Mouse (Mus musculus) hindbrain, embryonic 16.5 days (tissue): ENCODE results near the gene Tax1bp1. TPM values are rescaled to one million over a fixed set of nuclear protein-coding genes. Genes with fewer than 3 reads are reported as not detected.

Source experiments
- ATAC-seq: fragments of 200-750 bp; cut with Nextera tagmentation; 2 replicates; pipeline ENCODE4 v1.8.0; 2017; ENCODE audit warnings: moderate TSS enrichment, moderate library complexity
- H3K27ac ChIP-seq: fragments of 300-500 bp; sonication (generic); 2 replicates; pipeline ENCODE4 v1.5.1; 2014; ENCODE audit warnings: low read depth, mild to moderate bottlenecking, control low read depth, low read length, moderate library complexity
- H3K27me3 ChIP-seq: fragments of 300-500 bp; sonication (generic); replicated peaks from 2 replicates; pipeline ENCODE4 v1.6.1; 2014; ENCODE audit warnings: low read length; ENCODE audit not compliant: control insufficient read depth, insufficient read depth
- H3K36me3 ChIP-seq: fragments of 300-500 bp; sonication (generic); 2 replicates; pipeline ENCODE4 v1.6.1; 2014; ENCODE audit warnings: mild to moderate bottlenecking, low read length, moderate library complexity, mixed read lengths; ENCODE audit not compliant: control insufficient read depth, insufficient read depth
- H3K4me1 ChIP-seq: fragments of 300-500 bp; sonication (generic); 2 replicates; pipeline ENCODE4 v1.6.1; 2014; ENCODE audit warnings: low read depth, low read length; ENCODE audit not compliant: control insufficient read depth, insufficient read depth
- H3K4me2 ChIP-seq: fragments of 300-500 bp; sonication (generic); 2 replicates; pipeline ENCODE4 v1.6.1; 2014; ENCODE audit warnings: mild to moderate bottlenecking, low read length, control low read depth, moderate library complexity
- H3K4me3 ChIP-seq: fragments of 300-500 bp; sonication (generic); 2 replicates; pipeline ENCODE4 v1.5.1; 2014; ENCODE audit warnings: mild to moderate bottlenecking, low read length, control low read depth, moderate library complexity
- H3K9ac ChIP-seq: fragments of 300-500 bp; sonication (generic); 2 replicates; pipeline ENCODE4 v1.6.1; 2014; ENCODE audit warnings: low read depth, mild to moderate bottlenecking, control low read depth, low read length, moderate library complexity
- H3K9me3 ChIP-seq: fragments of 300-500 bp; sonication (generic); 2 replicates; pipeline ENCODE4 v1.6.1; 2014; ENCODE audit warnings: mild to moderate bottlenecking, low read length, moderate library complexity; ENCODE audit not compliant: control insufficient read depth
- WGBS: fragments of 180-500 bp; shearing (Covaris S2); extraction: QIAGEN DNeasy Blood & Tissue Kit; methylation state at CpG from one replicate; pipeline ENCODE4 v1.1.7; 2014; 5-methylcytosine and 5-hydroxymethylcytosine counted together
- polyA plus RNA-seq: library from polyadenylated mRNA; unstranded; fragments of >200 nt; fragmentation: Nextera tagmentation; extraction: Ambion mirVana; gene quantifications from 2 replicates; pipeline ENCODE4 v1.2.1, GENCODE M21; 2015

The Tax1bp1 gene
- polyA plus RNA-seq, 1 experiment from 2014 or later: 163 TPM

- 88% methylated on average over 4 of the region's 4 CpGs for WGBS
- H3K27me3 ChIP-seq: no peaks in the 10 kb centered on the region
- ATAC-seq: no peak
- no peak overlapping the region for H3K4me3 ChIP-seq
- no peak overlapping the region for H3K27ac ChIP-seq
- H3K9ac ChIP-seq: no peak overlapping the region
- no peaks in the 10 kb centered on the region for H3K9me3 ChIP-seq
- H3K4me1 ChIP-seq: no peaks in the 10 kb centered on the region
- H3K4me2 ChIP-seq: no peak overlapping the region
- H3K36me3 ChIP-seq: peaks cover 7% of the 10 kb centered on the region
Measured at GRCm38 (mm10) chr6:52730338-52730737, 16.8 kb downstream of the Tax1bp1 start.

GRCm38 (mm10) chr6:52734630-52735029 is 21.1 kb downstream of the Tax1bp1 start:
- H3K27me3 ChIP-seq: no peaks in the 10 kb centered on the region
- ATAC-seq: no peak

GRCm38 (mm10) chr6:52752832-52753231 is 39.3 kb downstream of the Tax1bp1 start:
- H3K4me1 ChIP-seq: no peaks in the 10 kb centered on the region
- no peaks in the 10 kb centered on the region for H3K9me3 ChIP-seq
- H3K4me3 ChIP-seq: no peak overlapping the region
- H3K36me3 ChIP-seq: peaks cover 22% of the 10 kb centered on the region
- WGBS: 95% methylated on average over 5 of the region's 5 CpGs
- no peak overlapping the region for H3K27ac ChIP-seq
- no peak for ATAC-seq
- H3K4me2 ChIP-seq: no peak overlapping the region
- H3K27me3 ChIP-seq: no peaks in the 10 kb centered on the region
- no peak overlapping the region for H3K9ac ChIP-seq

More at GRCm38 (mm10) chr6:52734630-52735029, 21.1 kb downstream of the Tax1bp1 start:
- Histone ChIP-seq H3K4me2 (no peak overlapping the region), H3K4me3 (no peak overlapping the region), H3K4me1 (no peaks in the 10 kb centered on the region), H3K9ac (no peak overlapping the region), H3K27ac (no peak overlapping the region), H3K36me3 (peaks cover 9% of the 10 kb centered on the region), H3K9me3 (no peaks in the 10 kb centered on the region)
- WGBS: 97% methylated on average over 2 of the region's 2 CpGs

- peaks cover 13% of the 10 kb centered on the region for H3K36me3 ChIP-seq
- no peaks in the 10 kb centered on the region for H3K9me3 ChIP-seq
- no peak overlapping the region for H3K4me2 ChIP-seq
- H3K9ac ChIP-seq: no peak overlapping the region
- WGBS: 72% methylated on average over 7 of the region's 7 CpGs
- H3K4me1 ChIP-seq: no peaks in the 10 kb centered on the region
- no peaks in the 10 kb centered on the region for H3K27me3 ChIP-seq
- H3K27ac ChIP-seq: no peak overlapping the region
- H3K4me3 ChIP-seq: no peak overlapping the region
- ATAC-seq: no peak
Measured at GRCm38 (mm10) chr6:52765206-52765605, 51.7 kb downstream of the Tax1bp1 start.

GRCm38 (mm10) chr6:52770789-52771188 is 57.3 kb downstream of the Tax1bp1 start:
- H3K27me3 ChIP-seq: no peaks in the 10 kb centered on the region
- no peaks in the 10 kb centered on the region for H3K9me3 ChIP-seq
- ATAC-seq: no peak
- no peaks in the 10 kb centered on the region for H3K4me1 ChIP-seq
- H3K4me2 ChIP-seq: no peak overlapping the region
- no peak overlapping the region for H3K4me3 ChIP-seq
- WGBS: 76% methylated on average over 1 of the region's 1 CpGs
- peaks cover 14% of the 10 kb centered on the region for H3K36me3 ChIP-seq
- no peak overlapping the region for H3K9ac ChIP-seq
- no peak overlapping the region for H3K27ac ChIP-seq

- Histone ChIP-seq H3K4me1 (no peaks in the 10 kb centered on the region), H3K27ac (no peak overlapping the region), H3K4me2 (no peak overlapping the region), H3K9ac (no peak overlapping the region), H3K4me3 (no peak overlapping the region), H3K36me3 (0 out of 2 replicates have a peak, but pooled peaks cover 3% of the 10 kb centered on the region), H3K27me3 (no peaks in the 10 kb centered on the region), H3K9me3 (no peaks in the 10 kb centered on the region)
- 88% methylated on average over 5 of the region's 5 CpGs for WGBS
- no peak for ATAC-seq
Measured at GRCm38 (mm10) chr6:52773132-52773531, 59.6 kb downstream of the Tax1bp1 start.

GRCm38 (mm10) chr6:52775350-52775749 is 61.8 kb downstream of the Tax1bp1 start:
- no peak overlapping the region for H3K4me2 ChIP-seq
- no peak overlapping the region for H3K9ac ChIP-seq
- ATAC-seq: no peak
- H3K4me1 ChIP-seq: no peaks in the 10 kb centered on the region
- H3K9me3 ChIP-seq: no peaks in the 10 kb centered on the region
- H3K27ac ChIP-seq: no peak overlapping the region
- 0 out of 2 replicates have a peak, but pooled peaks cover under 1% of the 10 kb centered on the region for H3K36me3 ChIP-seq
- H3K27me3 ChIP-seq: no peaks in the 10 kb centered on the region
- 91% methylated on average over 3 of the region's 3 CpGs for WGBS
- no peak overlapping the region for H3K4me3 ChIP-seq

- no peak overlapping the region for H3K9ac ChIP-seq
- ATAC-seq: no peak
- H3K4me3 ChIP-seq: no peak overlapping the region
- H3K36me3 ChIP-seq: no peaks in the 10 kb centered on the region
- WGBS: 90% methylated on average over 8 of the region's 8 CpGs
- no peak overlapping the region for H3K27ac ChIP-seq
- H3K9me3 ChIP-seq: no peaks in the 10 kb centered on the region
- no peaks in the 10 kb centered on the region for H3K4me1 ChIP-seq
- no peaks in the 10 kb centered on the region for H3K27me3 ChIP-seq
- no peak overlapping the region for H3K4me2 ChIP-seq
Measured at GRCm38 (mm10) chr6:52775956-52776355, 62.4 kb downstream of the Tax1bp1 start.

- no peaks in the 10 kb centered on the region for H3K27me3 ChIP-seq
- ATAC-seq: 0 out of 2 replicates have a peak, but pooled peaks have one; percentile 37
- no peak overlapping the region for H3K4me3 ChIP-seq
- H3K9me3 ChIP-seq: no peaks in the 10 kb centered on the region
- no peak overlapping the region for H3K4me2 ChIP-seq
- no peaks in the 10 kb centered on the region for H3K36me3 ChIP-seq
- H3K4me1 ChIP-seq: no peaks in the 10 kb centered on the region
- WGBS: 73% methylated on average over 8 of the region's 8 CpGs
- H3K9ac ChIP-seq: no peak overlapping the region
- no peak overlapping the region for H3K27ac ChIP-seq
Measured at GRCm38 (mm10) chr6:52777034-52777433, 63.5 kb downstream of the Tax1bp1 start.

- no peak for ATAC-seq
- whole genome bisulfite sequencing: 84% methylated on average over 5 of the region's 5 CpGs
- no peaks in the 10 kb centered on the region for H3K36me3 ChIP-seq
- H3K4me1 ChIP-seq: no peaks in the 10 kb centered on the region
- no peak overlapping the region for H3K27ac ChIP-seq
- H3K9ac ChIP-seq: no peak overlapping the region
- no peak overlapping the region for H3K4me3 ChIP-seq
- no peak overlapping the region for H3K4me2 ChIP-seq
- H3K27me3 ChIP-seq: no peaks in the 10 kb centered on the region
- no peaks in the 10 kb centered on the region for H3K9me3 ChIP-seq
Measured at GRCm38 (mm10) chr6:52778523-52778922, 65.0 kb downstream of the Tax1bp1 start.
